Mouse (Mus musculus) bone marrow macrophage, adult 2 months (primary cell): ENCODE measurements around the gene Lsr. TPM values are rescaled to one million over a fixed set of nuclear protein-coding genes. Genes with fewer than 3 reads are reported as not detected.
"Not testable (repeated sequence)": the region's sequence is repeated elsewhere in the genome, so short reads cannot be mapped to it uniquely, and the experiment has no call there.

Source experiments
- H3K27ac ChIP-seq: 2 replicates; pipeline ENCODE4 v1.5.1; 2012; ENCODE audit warnings: low read depth, low read length; ENCODE audit not compliant: insufficient read depth
- H3K4me1 ChIP-seq: 2 replicates; pipeline ENCODE4 v1.6.1; 2012; ENCODE audit warnings: low read length; ENCODE audit not compliant: control insufficient read depth, insufficient read depth
- H3K4me3 ChIP-seq: 2 replicates; pipeline ENCODE4 v1.5.1; 2012; ENCODE audit warnings: mild to moderate bottlenecking, low read length, moderate library complexity; ENCODE audit not compliant: insufficient read depth
- CTCF ChIP-seq: IDR thresholded peaks from 2 replicates; pipeline ENCODE4 v1.5.1; 2012; ENCODE audit warnings: low read depth, mild to moderate bottlenecking, low read length, moderate library complexity
- POLR2A ChIP-seq: IDR thresholded peaks from 2 replicates; pipeline ENCODE4 v1.6.1; 2012; ENCODE audit warnings: mild to moderate bottlenecking, low read depth, low read length, borderline replicate concordance
- polyA plus RNA-seq: library from polyadenylated mRNA; stranded (reverse); fragments of >200 nt; gene quantifications from 2 replicates; pipeline ENCODE4 v1.2.4, GENCODE M21; 2012; ENCODE audit not compliant: missing spikeins, insufficient read depth, insufficient read length

Lsr gene
- polyA plus RNA-seq, 1 experiment = 29.2 TPM

- no peak for TF ChIP-seq POLR2A
- peak; percentile 68 for TF ChIP-seq CTCF
- Histone ChIP-seq H3K4me1 (peaks cover 40% of the 10 kb centered on the region), H3K27ac (peak overlapping the region; percentile 69), H3K4me3 (peak overlapping the region; percentile 84)
Observed at GRCm38 (mm10) chr7:30955584-30956356, 17.5 kb downstream of the Lsr start.

GRCm38 (mm10) chr7:30954971-30955520, 18.2 kb downstream of the Lsr start:
- H3K27ac ChIP-seq = peak overlapping the region; percentile 94
- TF ChIP-seq CTCF = no peak
- TF ChIP-seq POLR2A = no peak
- peaks cover 40% of the 10 kb centered on the region for H3K4me1 ChIP-seq
- peak overlapping the region; percentile 84 for H3K4me3 ChIP-seq

GRCm38 (mm10) chr7:30954036-30954435, 19.2 kb downstream of the Lsr start:
- Histone ChIP-seq H3K4me3 (no peak overlapping the region), H3K27ac (peak overlapping the region; percentile 94), H3K4me1 (peaks cover 40% of the 10 kb centered on the region)
- TF ChIP-seq POLR2A (no peak), CTCF (no peak)

GRCm38 (mm10) chr7:30953459-30953858, 19.8 kb downstream of the Lsr start:
- Histone ChIP-seq H3K27ac (peak overlapping the region; percentile 94), H3K4me3 (no peak overlapping the region), H3K4me1 (peaks cover 38% of the 10 kb centered on the region)
- no peak for TF ChIP-seq CTCF
- no peak for TF ChIP-seq POLR2A

- peak overlapping the region; percentile 70 for H3K27ac ChIP-seq
- H3K4me1 ChIP-seq = peaks cover 34% of the 10 kb centered on the region
- peak overlapping the region; percentile 6; the same call in 1 of the 2 replicates for H3K4me3 ChIP-seq
- TF ChIP-seq POLR2A (no peak), CTCF (no peak)
Observed at GRCm38 (mm10) chr7:30952441-30953265, 20.6 kb downstream of the Lsr start.

GRCm38 (mm10) chr7:30949902-30950301, 23.4 kb downstream of the Lsr start:
- not testable (repeated sequence) for H3K4me3 ChIP-seq, H3K27ac ChIP-seq
- peaks cover 29% of the 10 kb centered on the region for H3K4me1 ChIP-seq

- 0 out of 2 replicates have a peak, but pooled peaks cover 4% of the 10 kb centered on the region for H3K4me1 ChIP-seq
- TF ChIP-seq POLR2A = no peak
- no peak for TF ChIP-seq CTCF
- no peak overlapping the region for H3K4me3 ChIP-seq
- H3K27ac ChIP-seq = no peak overlapping the region
Observed at GRCm38 (mm10) chr7:30945876-30946275, 27.4 kb downstream of the Lsr start.

GRCm38 (mm10) chr7:30945466-30945865, 27.8 kb downstream of the Lsr start:
- not testable (repeated sequence) for H3K4me3 ChIP-seq, H3K4me1 ChIP-seq, H3K27ac ChIP-seq

GRCm38 (mm10) chr7:30944706-30945105, 28.6 kb downstream of the Lsr start:
- not testable (repeated sequence) for H3K4me1 ChIP-seq, H3K4me3 ChIP-seq, H3K27ac ChIP-seq
